Mouse (Mus musculus): ENCODE results near the gene Gm6034. TPM values are rescaled to one million over a fixed set of nuclear protein-coding genes. Genes with fewer than 3 reads are reported as not detected.
"Not testable (repeated sequence)": the region's sequence is repeated elsewhere in the genome, so short reads cannot be mapped to it uniquely, and the experiment has no call there.

Gm6034 gene
- total RNA-seq, 2 experiments from 2014 or later = 0.27 TPM; not detected in 1

GRCm38 (mm10) chr17:36021309-36021708 is 21.5 kb upstream of the Gm6034 start:
- intact Hi-C loops (cut with DNase I) = no loop called here
- no peak for DNase-seq (ENCODE audit: low spot score in 2 of 2)

GRCm38 (mm10) chr17:36022098-36022497 is 20.7 kb upstream of the Gm6034 start:
- DNase-seq (ENCODE audit: low spot score in 2 of 2) = no peak
- intact Hi-C loops (cut with DNase I) = no loop called here

GRCm38 (mm10) chr17:36022922-36023321 is 19.8 kb upstream of the Gm6034 start:
- DNase-seq (ENCODE audit: low spot score in 2 of 2) = no peak
- intact Hi-C loops (cut with DNase I) = no loop called here

- intact Hi-C loops (cut with DNase I) = no loop called here
- DNase-seq (ENCODE audit: low spot score in 2 of 2) = no peak
These were observed 18.8 kb upstream of the Gm6034 start for GRCm38 (mm10) chr17:36023710-36024654.

- intact Hi-C loops (cut with DNase I) = no loop called here
- no peak for DNase-seq (ENCODE audit: low spot score in 2 of 2)
These were observed 17.6 kb upstream of the Gm6034 start for GRCm38 (mm10) chr17:36025197-36025596.

GRCm38 (mm10) chr17:36025901-36026300 is 16.9 kb upstream of the Gm6034 start:
- intact Hi-C loops (cut with DNase I) = no loop called here
- DNase-seq (ENCODE audit: low spot score in 2 of 2) = no peak

GRCm38 (mm10) chr17:36027663-36028062 is 15.1 kb upstream of the Gm6034 start:
- intact Hi-C loops (cut with DNase I) = no loop called here
- no peak for DNase-seq (ENCODE audit: low spot score in 2 of 2)

GRCm38 (mm10) chr17:36028879-36029619 is 13.7 kb upstream of the Gm6034 start:
- intact Hi-C loops (cut with DNase I) = no loop called here

GRCm38 (mm10) chr17:36030046-36030702 is 12.6 kb upstream of the Gm6034 start:
- intact Hi-C loops (cut with DNase I); DNase-seq (ENCODE audit: low spot score in 2 of 2): not testable (repeated sequence)

More at GRCm38 (mm10) chr17:36028879-36029619, 13.7 kb upstream of the Gm6034 start:
- DNase-seq (ENCODE audit: low spot score in 2 of 2) = no peak

- intact Hi-C loops (cut with DNase I) = not testable (repeated sequence)
- DNase-seq (ENCODE audit: low spot score in 2 of 2) = peak in 1 of 2 experiments; percentile 9
These were observed 11.8 kb upstream of the Gm6034 start for GRCm38 (mm10) chr17:36030703-36031582.

GRCm38 (mm10) chr17:36031583-36032331 is 11.0 kb upstream of the Gm6034 start:
- peak; percentile 49 to 56 for DNase-seq (ENCODE audit: low spot score in 2 of 2)
- intact Hi-C loops (cut with DNase I) = not testable (repeated sequence)

- peak in 1 of 2 experiments; percentile 18 for DNase-seq (ENCODE audit: low spot score in 2 of 2)
These were observed 10.3 kb upstream of the Gm6034 start, which contains the start of gene H2-T23 for GRCm38 (mm10) chr17:36032351-36032875. Gene H2-T23, minus strand, starts transcription at chr17:36032855.

GRCm38 (mm10) chr17:36034524-36034923 is 8.2 kb upstream of the Gm6034 start:
- intact Hi-C loops (cut with DNase I); DNase-seq (ENCODE audit: low spot score in 2 of 2): not testable (repeated sequence)

More at GRCm38 (mm10) chr17:36032351-36032875, 10.3 kb upstream of the Gm6034 start, which contains the start of gene H2-T23:
- intact Hi-C loops (cut with DNase I) = not testable (repeated sequence)

- intact Hi-C loops (cut with DNase I) = loop anchor here (1.0 kb wide), 1 partner anchor 38 kb away; no protein-coding TSS in a partner anchor
- DNase-seq (ENCODE audit: low spot score in 2 of 2) = peak; percentile 33 to 42
These were observed 7.6 kb upstream of the Gm6034 start for GRCm38 (mm10) chr17:36035010-36035638.

GRCm38 (mm10) chr17:36036126-36036525 is 6.6 kb upstream of the Gm6034 start:
- not testable (repeated sequence) for DNase-seq (ENCODE audit: low spot score in 2 of 2)

GRCm38 (mm10) chr17:36040604-36041003 is 2.2 kb upstream of the Gm6034 start:
- DNase-seq (ENCODE audit: low spot score in 2 of 2); intact Hi-C loops (cut with DNase I): not testable (repeated sequence)

More at GRCm38 (mm10) chr17:36036126-36036525, 6.6 kb upstream of the Gm6034 start:
- intact Hi-C loops (cut with DNase I) = not testable (repeated sequence)

- DNase-seq (ENCODE audit: low spot score in 2 of 2); intact Hi-C loops (cut with DNase I): not testable (repeated sequence)
These were observed 706 bp upstream of the Gm6034 start for GRCm38 (mm10) chr17:36042055-36042454.

All from left cerebral cortex, postnatal 36 days (tissue).